Mouse (Mus musculus) heart, postnatal 0 days (tissue): ENCODE results near the gene Sim1. TPM values are rescaled to one million over a fixed set of nuclear protein-coding genes. Genes with fewer than 3 reads are reported as not detected.

Experiments
- ATAC-seq: fragments of 200-750 bp; cut with Nextera tagmentation; 2 replicates; pipeline ENCODE4 v1.8.0; 2017; ENCODE audit warnings: low read depth, moderate number of reproducible peaks, moderate library complexity; ENCODE audit not compliant: insufficient read depth
- DNase-seq: peaks from one replicate; pipeline ENCODE4 v3.0.0-alpha.2; 2016; ENCODE audit warnings: low spot score
- H3K27ac ChIP-seq: fragments of 300-500 bp; sonication (generic); 2 replicates; pipeline ENCODE4 v1.5.1; 2014; ENCODE audit warnings: low read depth, mild to moderate bottlenecking
- H3K27me3 ChIP-seq: fragments of 300-500 bp; sonication (generic); 2 replicates; pipeline ENCODE4 v1.6.1; 2014; ENCODE audit warnings: low read length, mixed read lengths; ENCODE audit not compliant: control insufficient read depth, insufficient read depth
- H3K36me3 ChIP-seq: fragments of 300-500 bp; sonication (generic); replicated peaks from 2 replicates; pipeline ENCODE4 v1.6.1; 2014; ENCODE audit warnings: low read length, mixed read lengths; ENCODE audit not compliant: control insufficient read depth, insufficient read depth
- H3K4me1 ChIP-seq: fragments of 300-500 bp; sonication (generic); 2 replicates; pipeline ENCODE4 v1.6.1; 2014; ENCODE audit warnings: antibody characterized with exemption; ENCODE audit not compliant: control insufficient read depth, insufficient read depth
- H3K4me2 ChIP-seq: fragments of 300-500 bp; sonication (generic); 2 replicates; pipeline ENCODE4 v1.6.1; 2014; ENCODE audit warnings: low read depth, mild to moderate bottlenecking, low read length, moderate library complexity
- H3K4me3 ChIP-seq: fragments of 300-500 bp; sonication (generic); 2 replicates; pipeline ENCODE4 v1.5.1; 2014; ENCODE audit warnings: low read depth, low read length
- H3K9ac ChIP-seq: fragments of 300-500 bp; sonication (generic); replicated peaks from 2 replicates; pipeline ENCODE4 v1.6.1; 2014; ENCODE audit warnings: low read depth, low read length, mixed read lengths
- H3K9me3 ChIP-seq: fragments of 300-500 bp; sonication (generic); replicated peaks from 2 replicates; pipeline ENCODE4 v1.6.1; 2016; ENCODE audit warnings: low read length; ENCODE audit not compliant: control insufficient read depth
- CTCF ChIP-seq: IDR thresholded peaks from 2 replicates; pipeline ENCODE4 v1.5.1; 2016; ENCODE audit warnings: antibody characterized with exemption, control low read depth, low read depth
- EP300 ChIP-seq: IDR thresholded peaks from 2 replicates; pipeline ENCODE4 v1.6.1; 2016; ENCODE audit warnings: antibody characterized with exemption, low read depth
- WGBS: fragments of 180-500 bp; shearing (Covaris S2); extraction: QIAGEN DNeasy Blood & Tissue Kit; methylation state at CpG from one replicate; pipeline ENCODE4 v1.1.7; 2014; 5-methylcytosine and 5-hydroxymethylcytosine counted together
- polyA plus RNA-seq: library from polyadenylated mRNA; unstranded; fragments of >200 nt; fragmentation: Nextera tagmentation; extraction: Ambion mirVana; gene quantifications from 2 replicates; pipeline ENCODE4 v1.2.1, GENCODE M21; 2015
- total RNA-seq: library from RNA; depleted of rRNA; stranded (reverse); fragments of >200 nt; gene quantifications from 2 replicates; pipeline ENCODE4 v1.2.3, GENCODE M21; 2014; ENCODE audit warnings: low replicate concordance

The Sim1 gene
- total and polyA plus RNA-seq, 2 experiments from 2014 or later, result not detected

- Histone ChIP-seq H3K4me2 (no peak overlapping the region), H3K4me1 (no peaks in the 10 kb centered on the region), H3K27me3 (no peaks in the 10 kb centered on the region), H3K4me3 (no peak overlapping the region), H3K27ac (no peak overlapping the region), H3K9ac (no peak overlapping the region), H3K9me3 (no peaks in the 10 kb centered on the region), H3K36me3 (no peaks in the 10 kb centered on the region)
- no peak for DNase-seq
- no peak for ATAC-seq
- TF ChIP-seq EP300 (no peak), CTCF (no peak)
- 90% methylated on average over 4 of the region's 4 CpGs for whole genome bisulfite sequencing
Measured at GRCm38 (mm10) chr10:50983620-50984019, 89.1 kb downstream of the Sim1 start.

GRCm38 (mm10) chr10:51007798-51008197, 113.2 kb downstream of the Sim1 start:
- Histone ChIP-seq H3K4me3 (no peak overlapping the region), H3K9ac (no peak overlapping the region), H3K9me3 (no peaks in the 10 kb centered on the region), H3K4me2 (no peak overlapping the region), H3K36me3 (no peaks in the 10 kb centered on the region), H3K27me3 (no peaks in the 10 kb centered on the region), H3K4me1 (peaks cover 9% of the 10 kb centered on the region; the same call in 1 of the 2 replicates), H3K27ac (no peak overlapping the region)
- TF ChIP-seq CTCF, result no peak
- TF ChIP-seq EP300, result no peak
- ATAC-seq, result no peak
- 69% methylated on average over 3 of the region's 3 CpGs for WGBS
- no peak for DNase-seq

- WGBS, result 21% methylated on average over 8 of the region's 8 CpGs
- H3K36me3 ChIP-seq, result no peaks in the 10 kb centered on the region
- peaks cover 9% of the 10 kb centered on the region; the same call in 1 of the 2 replicates for H3K4me1 ChIP-seq
- H3K4me3 ChIP-seq, result no peak overlapping the region
- H3K4me2 ChIP-seq, result 0 out of 2 replicates have a peak overlapping the region, but pooled peaks have one; percentile 17
- H3K27ac ChIP-seq, result no peak overlapping the region
- no peaks in the 10 kb centered on the region for H3K27me3 ChIP-seq
- ATAC-seq (no peak), DNase-seq (no peak)
- no peak overlapping the region for H3K9ac ChIP-seq
- H3K9me3 ChIP-seq, result no peaks in the 10 kb centered on the region
- TF ChIP-seq CTCF (no peak), EP300 (no peak)
Measured at GRCm38 (mm10) chr10:51011391-51012150, 117.0 kb downstream of the Sim1 start.

GRCm38 (mm10) chr10:51014901-51015300, 120.3 kb downstream of the Sim1 start:
- H3K27ac ChIP-seq, result no peak overlapping the region
- no peak overlapping the region for H3K9ac ChIP-seq
- TF ChIP-seq EP300 (no peak), CTCF (no peak)
- no peak for ATAC-seq
- H3K9me3 ChIP-seq, result no peaks in the 10 kb centered on the region
- no peak overlapping the region for H3K4me2 ChIP-seq
- H3K27me3 ChIP-seq, result no peaks in the 10 kb centered on the region
- peaks cover 9% of the 10 kb centered on the region; the same call in 1 of the 2 replicates for H3K4me1 ChIP-seq
- no peak for DNase-seq
- H3K4me3 ChIP-seq, result no peak overlapping the region
- WGBS, result 50% methylated on average over 2 of the region's 2 CpGs
- no peaks in the 10 kb centered on the region for H3K36me3 ChIP-seq

- H3K4me2 ChIP-seq, result no peak overlapping the region
- no peak overlapping the region for H3K27ac ChIP-seq
- no peak for DNase-seq
- WGBS, result 75% methylated on average over 1 of the region's 1 CpGs
- no peaks in the 10 kb centered on the region for H3K9me3 ChIP-seq
- ATAC-seq, result no peak
- H3K9ac ChIP-seq, result no peak overlapping the region
- no peaks in the 10 kb centered on the region for H3K36me3 ChIP-seq
- no peaks in the 10 kb centered on the region for H3K27me3 ChIP-seq
- peaks cover 9% of the 10 kb centered on the region; the same call in 1 of the 2 replicates for H3K4me1 ChIP-seq
- TF ChIP-seq CTCF (no peak), EP300 (no peak)
- no peak overlapping the region for H3K4me3 ChIP-seq
Measured at GRCm38 (mm10) chr10:51015362-51015761, 120.8 kb downstream of the Sim1 start.
